ENCODE assay signal across 20 mouse cellular contexts in genomic region chr2:84750115-84750514, GRCm38 (mm10). TPM values are rescaled to one million over a fixed set of nuclear protein-coding genes. Genes with fewer than 3 reads are reported as not detected.
DNase-seq lines count a peak whose midpoint lies in the region; ATAC-seq and TF ChIP-seq lines count a peak whose summit lies in the region.
"Had no signal": no experiment of that assay in that cellular context is flagged by ENCODE, and none has a peak within 500 bp of the region (broad histone marks: within the 10 kb centered on the region; RNA-seq: fewer than 3 reads in every experiment).

No protein-coding gene starts in this region.

- no peak for TF ChIP-seq EP300 in heart, postnatal 0 days (IDR thresholded peaks at IDR 0.05; ENCODE audit: low read depth)
- peak; percentile 86 for TF ChIP-seq EP300 in lung, postnatal 0 days (IDR thresholded peaks at IDR 0.05)

- no peaks in the 10 kb centered on the region for H3K9me3 ChIP-seq in heart, postnatal 0 days (replicated peaks; ENCODE audit: control insufficient read depth, low read length)
- no peaks in the 10 kb centered on the region for H3K9me3 ChIP-seq in neural tube, embryonic 14.5 days (ENCODE audit: control insufficient read depth, low read length)
- no peaks in the 10 kb centered on the region for H3K9me3 ChIP-seq in lung, postnatal 0 days (ENCODE audit: low read length)
- H3K9me3 ChIP-seq: liver, embryonic 13.5 days; megakaryocyte, embryonic 14.5 days had no signal

- H3K4me3 ChIP-seq in heart, postnatal 0 days (ENCODE audit: low read depth, low read length): no peak overlapping the region
- H3K4me3 ChIP-seq in neural tube, embryonic 14.5 days (ENCODE audit: low read depth, low read length): no peak overlapping the region
- H3K4me3 ChIP-seq in lung, postnatal 0 days (ENCODE audit: low read depth, low read length): no peak overlapping the region
- no peak overlapping the region for H3K4me3 ChIP-seq in layer of hippocampus, adult 2 months
- H3K4me3 ChIP-seq: liver, embryonic 13.5 days; megakaryocyte, embryonic 14.5 days had no signal

- no peaks in the 10 kb centered on the region for H3K36me3 ChIP-seq in heart, postnatal 0 days (replicated peaks; ENCODE audit: control insufficient read depth, insufficient read depth, low read length)
- no peaks in the 10 kb centered on the region for H3K36me3 ChIP-seq in neural tube, embryonic 14.5 days (ENCODE audit: control insufficient read depth, insufficient read depth, low read length)
- H3K36me3 ChIP-seq in lung, postnatal 0 days (ENCODE audit: insufficient read depth, low read length): no peaks in the 10 kb centered on the region
- H3K36me3 ChIP-seq: liver, embryonic 13.5 days had no signal

- no peaks in the 10 kb centered on the region for H3K27me3 ChIP-seq in heart, postnatal 0 days (ENCODE audit: control insufficient read depth, insufficient read depth, low read length)
- H3K27me3 ChIP-seq in neural tube, embryonic 14.5 days (ENCODE audit: control insufficient read depth, insufficient read depth, low read length): no peaks in the 10 kb centered on the region
- no peaks in the 10 kb centered on the region for H3K27me3 ChIP-seq in lung, postnatal 0 days (replicated peaks; ENCODE audit: insufficient read depth, low read length)

- WGBS in heart, postnatal 0 days: 54% methylated on average over 6 of the region's 6 CpGs
- WGBS in neural tube, embryonic 14.5 days: 65% methylated on average over 6 of the region's 6 CpGs
- 46% methylated on average over 6 of the region's 6 CpGs for WGBS in lung, postnatal 0 days

- no peak overlapping the region for H3K9ac ChIP-seq in heart, postnatal 0 days (replicated peaks; ENCODE audit: low read depth, low read length)
- no peak overlapping the region for H3K9ac ChIP-seq in neural tube, embryonic 14.5 days (replicated peaks; ENCODE audit: low read depth, low read length)
- H3K9ac ChIP-seq in lung, postnatal 0 days (replicated peaks; ENCODE audit: low read depth): no peak overlapping the region
- H3K9ac ChIP-seq: liver, embryonic 13.5 days had no signal

- peak; percentile 27 for DNase-seq in heart, postnatal 0 days (ENCODE audit: low spot score)
- DNase-seq in heart, adult 8-10 months (ENCODE audit: low spot score): no peak
- no peak for DNase-seq in neural tube, embryonic 10.5 days (ENCODE audit: extremely low spot score, low spot score)
- DNase-seq in lung, postnatal 0 days (ENCODE audit: low spot score): peak; percentile 93
- no peak for DNase-seq in Muller cell, postnatal 12 days (ENCODE audit: inconsistent ontology term)
- no peak for DNase-seq in layer of hippocampus, adult 2 months (ENCODE audit: low spot score in 2 of 2)
- DNase-seq in layer of hippocampus, adult 9-10 months (ENCODE audit: low spot score): no peak
- DNase-seq: cerebellum, adult 2 months; gastrocnemius, postnatal 14 days; kidney, adult 9 months; layer of hippocampus, adult 9-11 months; liver, embryonic 13.5 days; thymus, adult 2 months had no signal

- H3K27ac ChIP-seq in heart, postnatal 0 days (ENCODE audit: low read depth): no peak overlapping the region
- H3K27ac ChIP-seq in neural tube, embryonic 14.5 days (ENCODE audit: low read depth, low read length): no peak overlapping the region
- peak overlapping the region; percentile 23; the same call in 1 of the 2 replicates for H3K27ac ChIP-seq in lung, postnatal 0 days (ENCODE audit: low read length)
- no peak overlapping the region for H3K27ac ChIP-seq in layer of hippocampus, adult 2 months
- H3K27ac ChIP-seq: liver, embryonic 13.5 days had no signal

- no peak for ATAC-seq in heart, postnatal 0 days (ENCODE audit: insufficient read depth, low read depth)
- peak; percentile 51; the same call in 1 of the 2 replicates for ATAC-seq in neural tube, embryonic 14.5 days (ENCODE audit: low read depth)
- ATAC-seq in lung, postnatal 0 days: peak; percentile 94
- ATAC-seq: CD4-positive, CD25-positive, alpha-beta regulatory T cell, adult 4 months; forebrain, embryonic 16.5 days; Patski had no signal

- no peaks in the 10 kb centered on the region for H3K4me1 ChIP-seq in heart, postnatal 0 days (ENCODE audit: control insufficient read depth, insufficient read depth)
- no peaks in the 10 kb centered on the region for H3K4me1 ChIP-seq in neural tube, embryonic 14.5 days (ENCODE audit: control insufficient read depth, insufficient read depth, low read length)
- no peaks in the 10 kb centered on the region for H3K4me1 ChIP-seq in lung, postnatal 0 days (ENCODE audit: insufficient read depth, low read depth, low read length)

- H3K4me2 ChIP-seq in heart, postnatal 0 days (ENCODE audit: low read depth, low read length): no peak overlapping the region
- no peak overlapping the region for H3K4me2 ChIP-seq in neural tube, embryonic 14.5 days (ENCODE audit: low read depth, low read length)
- H3K4me2 ChIP-seq in lung, postnatal 0 days (replicated peaks; ENCODE audit: low read depth, low read length): no peak overlapping the region
- H3K4me2 ChIP-seq: liver, embryonic 13.5 days had no signal

- TF ChIP-seq CTCF in heart, postnatal 0 days (IDR thresholded peaks at IDR 0.05; ENCODE audit: low read depth): no peak
- TF ChIP-seq CTCF in lung, postnatal 0 days (IDR thresholded peaks at IDR 0.05): no peak
- no peak for TF ChIP-seq CTCF in layer of hippocampus, adult 2 months (conservative IDR thresholded peaks at IDR 0.05)

RNA-seq across cellular contexts. Expression of gene Gm19426, which starts 6.7 kb away (rescaled TPM):
- 4.3 TPM in 1 of 2 replicates, not detected in the other for total RNA-seq in heart, postnatal 0 days (2014; rRNA removed; ENCODE audit: low replicate concordance)
- 3.0 and 3.1 TPM in 2 replicates for polyA plus RNA-seq in heart, postnatal 0 days (2015; fragmentation: Nextera tagmentation; extraction: Ambion mirVana)
- total RNA-seq in heart, adult 8-10 months (2022): 1 to 10 TPM; 1.2 to 1.8 (median 1.4) TPM
- polyA plus RNA-seq in neural tube, embryonic 14.5 days (2014; fragmentation: Nextera tagmentation; extraction: Ambion mirVana): 1.7 and 2.6 TPM in 2 replicates
- 5.6 and 6.5 TPM in 2 replicates for polyA plus RNA-seq in lung, postnatal 0 days (2015; fragmentation: Nextera tagmentation; extraction: Ambion mirVana)
- 1 to 10 TPM; 1.6 to 2.5 TPM for total RNA-seq in layer of hippocampus, adult 2 months (2021)
- total RNA-seq: hematopoietic stem cell, adult 5-6 weeks; neutrophil, adult 5-6 weeks had no signal
- polyA plus RNA-seq: CD4-positive, CD25-positive, alpha-beta regulatory T cell, adult 4 months had no signal

RNA-seq across cellular contexts. Expression of gene Ypel4, which starts 16.3 kb away (rescaled TPM):
- not detected in 2 replicates for total RNA-seq in heart, postnatal 0 days (2014; rRNA removed; ENCODE audit: low replicate concordance)
- 1.1 and 1.2 TPM in 2 replicates for polyA plus RNA-seq in heart, postnatal 0 days (2015; fragmentation: Nextera tagmentation; extraction: Ambion mirVana)
- under 1 TPM; 0.46 to 0.84 (median 0.50) TPM for total RNA-seq in heart, adult 8-10 months (2022)
- polyA plus RNA-seq in neural tube, embryonic 14.5 days (2014; fragmentation: Nextera tagmentation; extraction: Ambion mirVana): 17.8 TPM in 2 replicates
- 2.6 and 3.4 TPM in 2 replicates for polyA plus RNA-seq in lung, postnatal 0 days (2015; fragmentation: Nextera tagmentation; extraction: Ambion mirVana)
- 10 to 100 TPM; 90.0 to 93.4 TPM for total RNA-seq in layer of hippocampus, adult 2 months (2021)

RNA-seq across cellular contexts. Expression of gene Clp1, which starts 23.0 kb away (rescaled TPM):
- total RNA-seq in heart, postnatal 0 days (2014; rRNA removed; ENCODE audit: low replicate concordance): 5.2 and 5.8 TPM in 2 replicates
- polyA plus RNA-seq in heart, postnatal 0 days (2015; fragmentation: Nextera tagmentation; extraction: Ambion mirVana): 10.1 and 10.5 TPM in 2 replicates
- 1 to 10 TPM; 4.0 to 6.5 (median 4.6) TPM for total RNA-seq in heart, adult 8-10 months (2022)
- 20.6 and 24.7 TPM in 2 replicates for polyA plus RNA-seq in neural tube, embryonic 14.5 days (2014; fragmentation: Nextera tagmentation; extraction: Ambion mirVana)
- 19.3 and 19.5 TPM in 2 replicates for polyA plus RNA-seq in lung, postnatal 0 days (2015; fragmentation: Nextera tagmentation; extraction: Ambion mirVana)
- 1 to 10 TPM; 8.1 to 8.8 TPM for total RNA-seq in layer of hippocampus, adult 2 months (2021)

RNA-seq across cellular contexts. Expression of gene Serping1, which starts 25.1 kb away (rescaled TPM):
- total RNA-seq in heart, postnatal 0 days (2014; rRNA removed; ENCODE audit: low replicate concordance): 26.3 and 31.2 TPM in 2 replicates
- polyA plus RNA-seq in heart, postnatal 0 days (2015; fragmentation: Nextera tagmentation; extraction: Ambion mirVana): 37.1 and 38.8 TPM in 2 replicates
- total RNA-seq in heart, adult 8-10 months (2022): 10 to 100 TPM; 58.4 to 76.5 (median 69.2) TPM
- polyA plus RNA-seq in neural tube, embryonic 14.5 days (2014; fragmentation: Nextera tagmentation; extraction: Ambion mirVana): 15.7 and 34.8 TPM in 2 replicates
- polyA plus RNA-seq in lung, postnatal 0 days (2015; fragmentation: Nextera tagmentation; extraction: Ambion mirVana): 269 and 283 TPM in 2 replicates
- 1 to 10 TPM; 7.4 to 8.4 TPM for total RNA-seq in layer of hippocampus, adult 2 months (2021)
- total RNA-seq: hematopoietic stem cell, adult 5-6 weeks; neutrophil, adult 5-6 weeks had no signal
- polyA plus RNA-seq: CD4-positive, CD25-positive, alpha-beta regulatory T cell, adult 4 months had no signal

RNA-seq across cellular contexts. Expression of gene Zdhhc5, which starts 35.1 kb away (rescaled TPM):
- total RNA-seq in heart, postnatal 0 days (2014; rRNA removed; ENCODE audit: low replicate concordance): 46.5 and 46.8 TPM in 2 replicates
- 20.5 TPM in 2 replicates for polyA plus RNA-seq in heart, postnatal 0 days (2015; fragmentation: Nextera tagmentation; extraction: Ambion mirVana)
- 10 to 100 TPM; 59.4 to 67.2 (median 63.7) TPM for total RNA-seq in heart, adult 8-10 months (2022)
- 22.8 and 23.9 TPM in 2 replicates for polyA plus RNA-seq in neural tube, embryonic 14.5 days (2014; fragmentation: Nextera tagmentation; extraction: Ambion mirVana)
- polyA plus RNA-seq in lung, postnatal 0 days (2015; fragmentation: Nextera tagmentation; extraction: Ambion mirVana): 15.8 and 19.9 TPM in 2 replicates
- 10 to 100 TPM; 37.4 to 38.1 TPM for total RNA-seq in layer of hippocampus, adult 2 months (2021)

Comparison
In these comparisons a context has a peak if more than half of its experiments do, and no peak if none do; other contexts are left out.
1. DNase-seq: peak in heart, postnatal 0 days (single experiment) and lung, postnatal 0 days (single experiment); none in heart, adult 8-10 months (single experiment), neural tube, embryonic 10.5 days (single experiment), Muller cell, postnatal 12 days (single experiment), layer of hippocampus, adult 2 months (0 of 2) and layer of hippocampus, adult 9-10 months (single experiment).
2. RNA of gene Ypel4, which starts 16.3 kb away (total RNA-seq): 90.0 to 93.4 TPM in layer of hippocampus, adult 2 months; 0.46 to 0.84 TPM in heart, adult 8-10 months and not detected in heart, postnatal 0 days; every median in the first group is over 10 times any median in the second.